Mouse (Mus musculus): Measurements from ENCODE around the gene Ripk3. TPM values are rescaled to one million over a fixed set of nuclear protein-coding genes. Genes with fewer than 3 reads are reported as not detected.

The Ripk3 gene
- polyA plus RNA-seq, 1 experiment from 2014 or later = 2.4 TPM

DNA sequence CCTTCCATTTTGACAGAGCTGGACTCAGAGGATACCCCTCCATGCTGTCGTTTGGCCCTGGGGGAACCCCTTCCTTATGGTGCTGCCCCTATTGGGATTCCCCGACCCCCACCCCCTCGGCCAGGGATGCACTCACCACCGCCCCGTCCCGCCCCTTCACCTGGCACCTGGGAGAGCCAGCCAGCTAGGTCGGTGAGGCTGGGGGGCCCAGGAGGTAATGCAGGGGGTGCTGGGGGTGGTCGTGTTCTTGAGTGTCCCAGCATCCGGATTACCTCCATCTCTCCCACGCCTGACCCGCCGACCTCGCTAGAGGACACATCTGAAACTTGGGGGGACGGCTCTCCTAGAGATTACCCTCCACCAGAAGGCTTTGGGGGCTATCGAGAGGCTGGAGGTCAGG is 37.5 kb upstream of the Ripk3 start:
- Histone ChIP-seq H3K27me3 (replicated peaks; ENCODE audit: control insufficient read depth, insufficient read depth, low read length) (0 out of 2 replicates have a peak, but pooled peaks cover 3% of the 10 kb centered on the region), H3K4me2 (ENCODE audit: low read length) (peak overlapping the region; percentile 82), H3K4me1 (ENCODE audit: control insufficient read depth, insufficient read depth, low read length) (peaks cover 22% of the 10 kb centered on the region), H3K9me3 (replicated peaks; ENCODE audit: control insufficient read depth, low read length) (no peaks in the 10 kb centered on the region), H3K9ac (ENCODE audit: low read length) (peak overlapping the region; percentile 46; the same call in 1 of the 2 replicates), H3K4me3 (ENCODE audit: low read depth, low read length) (peak overlapping the region; percentile 47), H3K27ac (ENCODE audit: low read depth, low read length) (no peak overlapping the region; the same call in 1 of the 2 replicates), H3K36me3 (ENCODE audit: control insufficient read depth, insufficient read depth, low read length) (no peaks in the 10 kb centered on the region)
- ATAC-seq = no peak
- DNase-seq (ENCODE audit: low spot score) = no peak
- WGBS = 4% methylated on average over 15 of the region's 15 CpGs

- H3K9me3 ChIP-seq (replicated peaks; ENCODE audit: control insufficient read depth, low read length) = no peaks in the 10 kb centered on the region
- no peaks in the 10 kb centered on the region for H3K36me3 ChIP-seq (ENCODE audit: control insufficient read depth, insufficient read depth, low read length)
- peak; percentile 80 for DNase-seq (ENCODE audit: low spot score)
- H3K9ac ChIP-seq (ENCODE audit: low read length) = peak overlapping the region; percentile 68
- H3K4me1 ChIP-seq (ENCODE audit: control insufficient read depth, insufficient read depth, low read length) = peaks cover 22% of the 10 kb centered on the region
- H3K27ac ChIP-seq (ENCODE audit: low read depth, low read length) = peak overlapping the region; percentile 77; the same call in 1 of the 2 replicates
- 0 out of 2 replicates have a peak, but pooled peaks cover 3% of the 10 kb centered on the region for H3K27me3 ChIP-seq (replicated peaks; ENCODE audit: control insufficient read depth, insufficient read depth, low read length)
- H3K4me2 ChIP-seq (ENCODE audit: low read length) = peak overlapping the region; percentile 82
- peak overlapping the region; percentile 47 for H3K4me3 ChIP-seq (ENCODE audit: low read depth, low read length)
- ATAC-seq = peak; percentile 11
- under 1% methylated on average over 18 of the region's 37 CpGs for WGBS
Measured at GRCm38 (mm10) chr14:55825216-55826051, 36.8 kb upstream of the Ripk3 start.

DNA sequence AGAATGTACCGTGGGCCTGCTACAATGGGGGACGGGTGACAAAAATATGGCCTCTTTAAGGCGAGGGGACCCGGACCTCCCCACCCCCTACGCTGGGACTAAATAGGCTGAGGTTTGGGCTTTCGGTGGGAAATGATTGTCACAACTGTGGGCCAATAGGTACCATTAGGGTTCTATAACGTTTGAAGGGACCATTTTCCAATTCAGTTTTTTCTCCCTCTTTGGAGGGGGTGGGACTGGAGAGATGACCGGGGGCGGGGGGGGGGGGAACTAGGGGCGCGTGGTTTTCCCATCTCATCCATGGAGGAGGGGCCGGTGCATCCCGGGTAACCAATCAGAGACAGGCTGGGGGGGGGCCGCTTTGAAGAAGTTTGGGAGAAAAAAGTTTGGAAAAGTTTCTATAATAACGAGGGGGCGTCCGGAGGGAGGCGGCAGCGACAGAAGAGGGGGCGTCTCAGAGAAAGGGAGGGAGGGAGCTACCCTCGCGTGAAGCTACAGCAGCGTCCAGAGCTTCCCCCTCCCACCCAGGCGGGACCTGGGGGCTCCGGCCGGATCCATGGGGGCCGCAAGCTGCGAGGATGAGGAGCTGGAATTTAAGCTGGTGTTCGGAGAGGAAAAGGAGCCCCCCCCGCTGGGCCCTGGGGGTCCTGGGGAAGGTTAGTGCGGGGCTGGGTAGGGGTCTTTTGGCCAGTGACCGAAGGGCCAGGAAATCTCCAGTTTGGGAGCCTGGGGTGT is 36.0 kb upstream of the Ripk3 start:
- H3K27ac ChIP-seq (ENCODE audit: low read depth, low read length) = peak overlapping the region; percentile 89; the same call in 1 of the 2 replicates
- under 1% methylated on average over 31 of the region's 32 CpGs for WGBS

DNA sequence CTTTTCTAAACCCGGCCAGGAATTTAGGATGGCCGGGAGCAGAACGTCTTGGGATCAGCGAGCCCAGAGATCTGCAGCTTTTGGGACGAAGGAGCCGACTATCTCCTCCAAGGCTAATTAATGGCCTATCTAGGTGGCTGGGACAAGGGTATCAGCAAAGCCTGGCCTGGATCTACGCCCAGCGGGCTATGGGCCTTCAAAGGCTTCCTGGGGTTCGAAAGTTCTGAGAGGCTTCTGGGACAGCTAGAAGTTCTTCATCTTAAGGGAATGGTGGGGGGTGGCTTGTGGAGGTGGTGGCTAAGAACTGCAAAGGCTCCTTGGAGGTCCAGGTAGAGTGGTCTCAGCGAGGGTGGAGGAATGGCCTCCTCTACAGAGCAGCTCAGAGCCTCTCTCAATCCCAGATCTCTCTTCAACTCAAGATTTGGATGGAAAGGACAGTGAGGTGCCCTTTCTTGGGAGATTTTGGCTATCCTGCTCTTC is 35.4 kb upstream of the Ripk3 start:
- H3K9me3 ChIP-seq (replicated peaks; ENCODE audit: control insufficient read depth, low read length) = no peaks in the 10 kb centered on the region
- WGBS = under 1% methylated on average over 10 of the region's 10 CpGs
- H3K4me1 ChIP-seq (ENCODE audit: control insufficient read depth, insufficient read depth, low read length) = peaks cover 22% of the 10 kb centered on the region
- no peak for ATAC-seq
- peak overlapping the region; percentile 47 for H3K4me3 ChIP-seq (ENCODE audit: low read depth, low read length)
- H3K27ac ChIP-seq (ENCODE audit: low read depth, low read length) = peak overlapping the region; percentile 89
- H3K36me3 ChIP-seq (ENCODE audit: control insufficient read depth, insufficient read depth, low read length) = no peaks in the 10 kb centered on the region
- peak overlapping the region; percentile 82 for H3K4me2 ChIP-seq (ENCODE audit: low read length)
- DNase-seq (ENCODE audit: low spot score) = peak; percentile 62
- 0 out of 2 replicates have a peak, but pooled peaks cover 3% of the 10 kb centered on the region for H3K27me3 ChIP-seq (replicated peaks; ENCODE audit: control insufficient read depth, insufficient read depth, low read length)
- H3K9ac ChIP-seq (ENCODE audit: low read length) = peak overlapping the region; percentile 71

More for the DNA sequence above, 36.0 kb upstream of the Ripk3 start:
- H3K36me3 ChIP-seq (ENCODE audit: control insufficient read depth, insufficient read depth, low read length) = no peaks in the 10 kb centered on the region
- peaks cover 22% of the 10 kb centered on the region for H3K4me1 ChIP-seq (ENCODE audit: control insufficient read depth, insufficient read depth, low read length)
- no peaks in the 10 kb centered on the region for H3K9me3 ChIP-seq (replicated peaks; ENCODE audit: control insufficient read depth, low read length)
- H3K27me3 ChIP-seq (replicated peaks; ENCODE audit: control insufficient read depth, insufficient read depth, low read length) = 0 out of 2 replicates have a peak, but pooled peaks cover 3% of the 10 kb centered on the region
- H3K4me2 ChIP-seq (ENCODE audit: low read length) = peak overlapping the region; percentile 82
- H3K4me3 ChIP-seq (ENCODE audit: low read depth, low read length) = peak overlapping the region; percentile 47
- peak; percentile 70 for DNase-seq (ENCODE audit: low spot score)
- no peak for ATAC-seq
- peak overlapping the region; percentile 71 for H3K9ac ChIP-seq (ENCODE audit: low read length)

- Histone ChIP-seq H3K9me3 (replicated peaks; ENCODE audit: control insufficient read depth, low read length) (no peaks in the 10 kb centered on the region), H3K9ac (ENCODE audit: low read length) (peak within 1 kb of the TSS; percentile 71), H3K4me1 (ENCODE audit: control insufficient read depth, insufficient read depth, low read length) (peaks cover 22% of the 10 kb centered on the region), H3K4me2 (ENCODE audit: low read length) (peak within 1 kb of the TSS; percentile 82), H3K36me3 (ENCODE audit: control insufficient read depth, insufficient read depth, low read length) (no peaks in the 10 kb centered on the region), H3K27ac (ENCODE audit: low read depth, low read length) (peak within 1 kb of the TSS; percentile 89), H3K4me3 (ENCODE audit: low read depth, low read length) (peak within 1 kb of the TSS; percentile 47), H3K27me3 (replicated peaks; ENCODE audit: control insufficient read depth, insufficient read depth, low read length) (0 out of 2 replicates have a peak, but pooled peaks cover 3% of the 10 kb centered on the region)
- WGBS = under 1% methylated on average over 30 of the region's 46 CpGs
- DNase-seq (ENCODE audit: low spot score) (peak; percentile 93), ATAC-seq (peak; percentile 80)
Measured at GRCm38 (mm10) chr14:55822991-55823762, 34.5 kb upstream of the Ripk3 start, which contains the start of gene Nfatc4. Nfatc4 (plus strand) TSS chr14:55823144.

GRCm38 (mm10) chr14:55822435-55822990 is 33.8 kb upstream of the Ripk3 start:
- Histone ChIP-seq H3K27me3 (replicated peaks; ENCODE audit: control insufficient read depth, insufficient read depth, low read length) (0 out of 2 replicates have a peak, but pooled peaks cover 3% of the 10 kb centered on the region), H3K9me3 (replicated peaks; ENCODE audit: control insufficient read depth, low read length) (no peaks in the 10 kb centered on the region), H3K4me1 (ENCODE audit: control insufficient read depth, insufficient read depth, low read length) (peaks cover 22% of the 10 kb centered on the region), H3K4me2 (ENCODE audit: low read length) (peak overlapping the region; percentile 82), H3K9ac (ENCODE audit: low read length) (peak overlapping the region; percentile 71), H3K36me3 (ENCODE audit: control insufficient read depth, insufficient read depth, low read length) (no peaks in the 10 kb centered on the region), H3K4me3 (ENCODE audit: low read depth, low read length) (peak overlapping the region; percentile 47), H3K27ac (ENCODE audit: low read depth, low read length) (peak overlapping the region; percentile 89)
- 4% methylated on average over 13 of the region's 13 CpGs for WGBS
- ATAC-seq = peak; percentile 24; the same call in 1 of the 2 replicates
- DNase-seq (ENCODE audit: low spot score) = peak; percentile 90

DNA sequence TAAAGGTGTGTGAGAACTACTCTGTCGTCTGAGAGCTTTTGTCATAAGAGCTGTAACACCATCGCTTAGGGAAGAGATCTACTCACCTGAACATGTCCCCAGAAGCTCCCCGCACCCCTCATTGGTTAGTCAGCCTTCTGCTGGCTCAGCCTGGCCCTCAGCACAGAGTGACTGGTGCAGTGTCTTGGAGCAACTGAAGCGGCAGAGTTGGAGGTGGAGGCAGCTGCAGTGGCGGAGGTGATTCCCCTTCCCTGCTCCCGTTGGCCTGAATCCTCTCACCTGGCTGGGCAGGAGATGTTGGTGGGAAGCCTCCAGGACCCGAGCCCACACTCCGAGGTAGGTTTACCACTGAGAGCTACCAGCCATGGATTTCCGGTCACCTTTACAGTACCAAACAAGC is 31.9 kb upstream of the Ripk3 start:
- Histone ChIP-seq H3K27ac (ENCODE audit: low read depth, low read length) (no peak overlapping the region), H3K9me3 (replicated peaks; ENCODE audit: control insufficient read depth, low read length) (no peaks in the 10 kb centered on the region), H3K9ac (ENCODE audit: low read length) (no peak overlapping the region), H3K36me3 (ENCODE audit: control insufficient read depth, insufficient read depth, low read length) (no peaks in the 10 kb centered on the region), H3K27me3 (replicated peaks; ENCODE audit: control insufficient read depth, insufficient read depth, low read length) (no peaks in the 10 kb centered on the region), H3K4me3 (ENCODE audit: low read depth, low read length) (no peak overlapping the region), H3K4me2 (ENCODE audit: low read length) (no peak overlapping the region), H3K4me1 (ENCODE audit: control insufficient read depth, insufficient read depth, low read length) (peaks cover 16% of the 10 kb centered on the region)
- 83% methylated on average over 9 of the region's 9 CpGs for WGBS
- DNase-seq (ENCODE audit: low spot score) (no peak), ATAC-seq (no peak)

All from forebrain, embryonic 14.5 days (tissue).